ENCODE assay signal across 34 mouse cellular contexts in genomic region chr5:73520787-73521186, GRCm38 (mm10).
"Had no signal": no experiment of that assay in that cellular context is flagged by ENCODE, and none has a peak within 500 bp of the region (broad histone marks: within the 10 kb centered on the region; RNA-seq: fewer than 3 reads in every experiment).

No protein-coding gene starts in this region.

- DNase-seq: heart, postnatal 10 days; heart, postnatal 14 days; heart, postnatal 36 days; heart, postnatal 4 days; kidney, adult 11 months; kidney, adult 18-20 months; kidney, adult 2 months; kidney, adult 8-10 months; kidney, adult 9 months; kidney, postnatal 10 days; kidney, postnatal 14 days; kidney, postnatal 36 days; kidney, postnatal 4 days; layer of hippocampus, adult 9-11 months; layer of hippocampus, postnatal 36 days had no signal

- H3K4me1 ChIP-seq: heart, embryonic 15.5 days; hindbrain, embryonic 10.5 days; hindbrain, embryonic 12.5 days; hindbrain, embryonic 13.5 days; hindbrain, embryonic 15.5 days; intestine, embryonic 15.5 days; kidney, embryonic 15.5 days had no signal

- ATAC-seq: hindbrain, embryonic 16.5 days; hindbrain, postnatal 0 days; inflammation-experienced regulatory T-cells, adult 6 months; intestine, embryonic 15.5 days; intestine, embryonic 16.5 days; intestine, postnatal 0 days had no signal

- H3K4me3 ChIP-seq: heart, embryonic 10.5 days; heart, embryonic 12.5 days; heart, embryonic 13.5 days; heart, embryonic 15.5 days; hindbrain, embryonic 10.5 days; hindbrain, embryonic 12.5 days; hindbrain, embryonic 13.5 days; hindbrain, embryonic 15.5 days; intestine, embryonic 15.5 days; kidney, embryonic 15.5 days; layer of hippocampus, adult 2 months had no signal

- H3K27ac ChIP-seq: heart, embryonic 10.5 days; heart, embryonic 13.5 days; heart, embryonic 15.5 days; hindbrain, embryonic 10.5 days; hindbrain, embryonic 12.5 days; hindbrain, embryonic 13.5 days; hindbrain, embryonic 14.5 days; hindbrain, embryonic 15.5 days; hindbrain, postnatal 0 days; intestine, embryonic 15.5 days; kidney, embryonic 15.5 days; kidney, postnatal 0 days; layer of hippocampus, adult 2 months had no signal

- H3K27me3 ChIP-seq: heart, embryonic 12.5 days; heart, embryonic 13.5 days; heart, embryonic 15.5 days; hindbrain, embryonic 12.5 days; hindbrain, embryonic 13.5 days; hindbrain, embryonic 15.5 days; intestine, embryonic 15.5 days; kidney, embryonic 15.5 days had no signal

- H3K36me3 ChIP-seq: heart, embryonic 15.5 days; intestine, embryonic 15.5 days had no signal

- H3K4me2 ChIP-seq: heart, embryonic 11.5 days; heart, embryonic 12.5 days; heart, embryonic 13.5 days; heart, embryonic 15.5 days; hindbrain, embryonic 12.5 days; hindbrain, embryonic 13.5 days; hindbrain, embryonic 14.5 days; hindbrain, embryonic 15.5 days; intestine, embryonic 15.5 days; kidney, embryonic 15.5 days had no signal

- H3K9me3 ChIP-seq: heart, embryonic 10.5 days; heart, embryonic 12.5 days; heart, embryonic 13.5 days; heart, embryonic 15.5 days; hindbrain, embryonic 10.5 days; hindbrain, embryonic 12.5 days; hindbrain, embryonic 13.5 days; hindbrain, embryonic 15.5 days; intestine, embryonic 15.5 days; kidney, embryonic 15.5 days had no signal

- H3K9ac ChIP-seq: heart, embryonic 12.5 days; heart, embryonic 13.5 days; heart, embryonic 15.5 days; hindbrain, embryonic 12.5 days; hindbrain, embryonic 13.5 days; hindbrain, embryonic 14.5 days; hindbrain, embryonic 15.5 days; intestine, embryonic 15.5 days; kidney, embryonic 15.5 days had no signal
